Mouse (Mus musculus): ENCODE data around the gene Scn5a. TPM values are rescaled to one million over a fixed set of nuclear protein-coding genes. Genes with fewer than 3 reads are reported as not detected.

The Scn5a gene
- total RNA-seq, 2 experiments from 2014 or later: 1.9 to 3.0 TPM

GRCm38 (mm10) chr9:119474717-119475611, 103.9 kb downstream of the Scn5a start:
- no peak for DNase-seq (ENCODE audit: low spot score in 2 of 2)
- intact Hi-C loops (cut with DNase I): no loop called here

- intact Hi-C loops (cut with DNase I): no loop called here
- no peak for DNase-seq (ENCODE audit: low spot score in 2 of 2)
These were observed 105.1 kb downstream of the Scn5a start for GRCm38 (mm10) chr9:119473608-119474164.

GRCm38 (mm10) chr9:119473011-119473410, 105.8 kb downstream of the Scn5a start:
- no peak for DNase-seq (ENCODE audit: low spot score in 2 of 2)
- intact Hi-C loops (cut with DNase I): no loop called here

GRCm38 (mm10) chr9:119472412-119472918, 106.4 kb downstream of the Scn5a start:
- DNase-seq (ENCODE audit: low spot score in 2 of 2): no peak
- intact Hi-C loops (cut with DNase I): no loop called here

GRCm38 (mm10) chr9:119469691-119470353, 109.0 kb downstream of the Scn5a start:
- intact Hi-C loops (cut with DNase I): loop anchor here (10.0 kb wide), 1 partner anchor 415 kb away; no protein-coding TSS in a partner anchor
- no peak for DNase-seq (ENCODE audit: low spot score in 2 of 2)

GRCm38 (mm10) chr9:119465595-119465994, 113.2 kb downstream of the Scn5a start:
- DNase-seq (ENCODE audit: low spot score in 2 of 2): peak; percentile 25 to 34
- intact Hi-C loops (cut with DNase I): loop anchor here (10.0 kb wide), 1 partner anchor 419 kb away; no protein-coding TSS in a partner anchor

GRCm38 (mm10) chr9:119465056-119465455, 113.8 kb downstream of the Scn5a start:
- no peak for DNase-seq (ENCODE audit: low spot score in 2 of 2)
- intact Hi-C loops (cut with DNase I): loop anchor here (10.0 kb wide), 1 partner anchor 420 kb away; no protein-coding TSS in a partner anchor

- intact Hi-C loops (cut with DNase I): loop anchor here (1.0 to 10.0 kb wide), 3 partner anchors 120 to 424 kb away; no protein-coding TSS in a partner anchor
- peak; percentile 78 to 87 for DNase-seq (ENCODE audit: low spot score in 2 of 2)
These were observed 118.4 kb downstream of the Scn5a start for GRCm38 (mm10) chr9:119460410-119460809.

- no peak for DNase-seq (ENCODE audit: low spot score in 2 of 2)
- intact Hi-C loops (cut with DNase I): no loop called here
These were observed 121.7 kb downstream of the Scn5a start for GRCm38 (mm10) chr9:119457122-119457521.

GRCm38 (mm10) chr9:119455967-119456366, 122.8 kb downstream of the Scn5a start:
- no peak for DNase-seq (ENCODE audit: low spot score in 2 of 2)
- intact Hi-C loops (cut with DNase I): no loop called here

GRCm38 (mm10) chr9:119445737-119446136, 133.1 kb downstream of the Scn5a start:
- DNase-seq (ENCODE audit: low spot score in 2 of 2): no peak
- intact Hi-C loops (cut with DNase I): no loop called here

- intact Hi-C loops (cut with DNase I): no loop called here
These were observed 133.9 kb downstream of the Scn5a start, which contains the start of gene Exog for GRCm38 (mm10) chr9:119444738-119445429. TSS of gene Exog (plus strand) at chr9:119444943.

GRCm38 (mm10) chr9:119438498-119439000, 140.3 kb downstream of the Scn5a start:
- intact Hi-C loops (cut with DNase I): no loop called here
- DNase-seq (ENCODE audit: low spot score in 2 of 2): no peak

More at GRCm38 (mm10) chr9:119444738-119445429, 133.9 kb downstream of the Scn5a start, which contains the start of gene Exog:
- DNase-seq (ENCODE audit: low spot score in 2 of 2): peak; percentile 98 to 99

GRCm38 (mm10) chr9:119438065-119438464, 140.8 kb downstream of the Scn5a start:
- intact Hi-C loops (cut with DNase I): no loop called here
- no peak for DNase-seq (ENCODE audit: low spot score in 2 of 2)

GRCm38 (mm10) chr9:119435855-119436254, 143.0 kb downstream of the Scn5a start:
- DNase-seq (ENCODE audit: low spot score in 2 of 2): no peak
- intact Hi-C loops (cut with DNase I): no loop called here
